Mouse (Mus musculus): ENCODE data around the gene Dpysl5. TPM values are rescaled to one million over a fixed set of nuclear protein-coding genes. Genes with fewer than 3 reads are reported as not detected.
A peak's percentile ranks its signal among the peaks of the same experiment; 100 is the strongest.

Dpysl5 gene
- total and polyA plus RNA-seq, 2 experiments from 2014 or later: 232 to 334 TPM

DNA sequence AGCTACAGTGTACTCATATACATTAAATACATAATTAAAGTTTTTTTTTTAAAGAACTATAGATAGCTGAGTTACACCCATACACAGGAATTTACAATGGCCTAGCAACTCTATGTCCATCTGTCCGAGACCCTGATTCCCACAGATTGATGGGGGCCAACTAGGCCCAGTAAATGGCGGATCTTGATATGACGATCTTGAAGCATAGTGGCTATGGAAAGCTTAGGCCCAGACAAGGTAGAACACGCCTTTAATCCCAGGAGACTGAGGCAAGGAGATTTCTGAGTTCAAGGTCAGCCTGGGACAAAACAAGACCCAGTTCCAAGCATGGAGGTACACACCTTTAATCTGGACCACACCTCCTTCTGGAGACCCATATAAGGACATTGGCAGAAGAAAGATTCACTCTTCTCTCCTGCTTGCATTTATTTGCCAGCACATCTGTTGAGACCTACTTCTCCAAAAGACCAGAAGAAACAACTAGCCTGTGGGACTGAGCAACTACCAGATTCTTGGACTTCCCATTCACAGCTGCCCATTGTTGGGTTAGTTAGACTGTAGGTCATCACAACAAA lies 32.6 kb upstream of the Dpysl5 start:
- H3K4me2 ChIP-seq (ENCODE audit: low read depth, low read length, poor library complexity, severe bottlenecking): no peak overlapping the region
- H3K4me1 ChIP-seq (ENCODE audit: insufficient read depth, low read length): no peaks in the 10 kb centered on the region
- no peaks in the 10 kb centered on the region for H3K36me3 ChIP-seq (ENCODE audit: insufficient read depth, low read length)
- DNase-seq (ENCODE audit: low spot score): no peak
- H3K9me3 ChIP-seq (ENCODE audit: low read length): no peaks in the 10 kb centered on the region
- 97% methylated on average over 4 of the region's 4 CpGs for WGBS
- no peak overlapping the region for H3K27ac ChIP-seq (ENCODE audit: low read depth, low read length)
- no peak overlapping the region for H3K4me3 ChIP-seq (ENCODE audit: low read depth, low read length)
- TF ChIP-seq CTCF (IDR thresholded peaks at IDR 0.05): no peak
- no peaks in the 10 kb centered on the region for H3K27me3 ChIP-seq (ENCODE audit: insufficient read depth, low read length)
- no peak for ATAC-seq (ENCODE audit: low FRiP score)
- no peak overlapping the region for H3K9ac ChIP-seq (replicated peaks; ENCODE audit: low read length, poor library complexity, severe bottlenecking)

DNA sequence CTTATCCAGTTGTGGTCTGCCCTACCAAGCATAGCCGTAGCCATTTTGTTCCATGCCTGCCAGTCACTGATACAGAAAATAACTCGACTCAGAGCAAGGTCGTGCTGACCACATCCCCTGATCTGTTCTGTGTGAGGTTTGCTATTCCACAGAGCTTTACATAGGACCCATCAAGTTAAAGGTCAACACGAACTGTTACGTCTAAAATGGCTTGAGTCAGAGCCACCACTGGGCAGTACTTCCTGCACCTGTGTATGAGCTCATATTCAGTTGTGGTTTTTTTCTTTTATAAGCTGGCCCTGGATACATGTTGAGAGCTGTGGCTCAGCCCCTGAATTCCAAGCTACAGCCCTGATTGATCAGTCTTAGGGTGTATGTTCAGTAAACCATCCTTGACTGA lies 31.8 kb upstream of the Dpysl5 start:
- H3K36me3 ChIP-seq (ENCODE audit: insufficient read depth, low read length): no peaks in the 10 kb centered on the region
- no peak overlapping the region for H3K4me2 ChIP-seq (ENCODE audit: low read depth, low read length, poor library complexity, severe bottlenecking)
- TF ChIP-seq CTCF (IDR thresholded peaks at IDR 0.05): no peak
- H3K27ac ChIP-seq (ENCODE audit: low read depth, low read length): no peak overlapping the region
- DNase-seq (ENCODE audit: low spot score) (no peak), ATAC-seq (ENCODE audit: low FRiP score) (no peak)
- H3K9me3 ChIP-seq (ENCODE audit: low read length): no peaks in the 10 kb centered on the region
- H3K4me1 ChIP-seq (ENCODE audit: insufficient read depth, low read length): no peaks in the 10 kb centered on the region
- 84% methylated on average over 5 of the region's 5 CpGs for WGBS
- H3K9ac ChIP-seq (replicated peaks; ENCODE audit: low read length, poor library complexity, severe bottlenecking): no peak overlapping the region
- no peaks in the 10 kb centered on the region for H3K27me3 ChIP-seq (ENCODE audit: insufficient read depth, low read length)
- H3K4me3 ChIP-seq (ENCODE audit: low read depth, low read length): no peak overlapping the region

DNA sequence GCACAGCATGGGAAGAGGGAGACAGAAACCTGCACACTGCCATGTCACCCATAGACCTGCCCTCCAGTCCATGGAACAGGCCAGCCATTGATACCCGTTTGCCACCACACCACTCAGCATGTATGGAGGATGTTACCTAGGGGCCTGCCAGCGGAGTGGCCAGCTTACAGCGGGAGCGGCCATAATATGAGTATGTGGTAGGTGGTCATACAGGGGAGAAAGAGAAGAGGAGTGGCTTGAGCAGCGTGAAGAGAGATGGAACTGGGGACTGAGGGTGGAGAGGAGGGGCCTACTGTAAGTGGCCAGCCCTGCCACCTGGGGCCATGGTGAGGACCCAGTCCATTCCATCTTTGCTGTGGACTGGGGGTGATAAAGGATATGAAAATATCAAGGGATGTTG lies 29.4 kb upstream of the Dpysl5 start:
- H3K9me3 ChIP-seq (ENCODE audit: low read length): no peaks in the 10 kb centered on the region
- WGBS: 92% methylated on average over 5 of the region's 5 CpGs
- no peak overlapping the region for H3K4me3 ChIP-seq (ENCODE audit: low read depth, low read length)
- no peak for ATAC-seq (ENCODE audit: low FRiP score)
- H3K4me2 ChIP-seq (ENCODE audit: low read depth, low read length, poor library complexity, severe bottlenecking): no peak overlapping the region
- H3K27me3 ChIP-seq (ENCODE audit: insufficient read depth, low read length): no peaks in the 10 kb centered on the region
- no peak overlapping the region for H3K27ac ChIP-seq (ENCODE audit: low read depth, low read length)
- H3K36me3 ChIP-seq (ENCODE audit: insufficient read depth, low read length): no peaks in the 10 kb centered on the region
- no peaks in the 10 kb centered on the region for H3K4me1 ChIP-seq (ENCODE audit: insufficient read depth, low read length)
- no peak for DNase-seq (ENCODE audit: low spot score)
- TF ChIP-seq CTCF (IDR thresholded peaks at IDR 0.05): no peak
- H3K9ac ChIP-seq (replicated peaks; ENCODE audit: low read length, poor library complexity, severe bottlenecking): no peak overlapping the region

DNA sequence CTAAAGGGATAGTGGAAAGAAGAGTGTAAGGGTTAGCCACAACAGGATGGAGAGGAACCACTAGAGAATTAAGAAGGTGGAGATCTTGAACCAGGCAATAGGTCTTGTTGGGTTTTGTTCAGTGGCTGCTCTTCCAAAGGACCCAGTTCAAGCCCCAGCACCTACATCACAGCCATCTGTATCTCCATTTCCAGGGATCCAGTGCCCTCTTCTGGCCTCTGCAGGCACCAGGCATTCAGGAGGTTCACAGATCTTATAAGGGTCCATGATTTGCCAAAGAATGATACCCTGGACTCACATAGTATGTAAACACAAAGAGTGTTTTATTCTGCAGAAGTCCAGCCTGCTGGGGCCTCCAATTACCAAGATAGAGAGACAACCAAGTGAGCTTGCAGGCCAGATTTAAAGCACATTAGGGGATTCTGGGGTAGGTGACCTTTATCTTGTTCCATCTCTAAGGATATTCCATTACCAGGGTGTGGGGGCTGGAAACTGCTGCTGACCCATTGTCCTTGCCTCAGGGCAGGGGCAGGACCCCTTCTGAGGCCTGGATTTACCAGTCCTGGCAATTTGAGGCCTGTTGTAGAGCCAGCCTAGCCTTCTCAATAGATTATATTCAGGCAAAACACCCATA lies 28.3 kb upstream of the Dpysl5 start:
- Histone ChIP-seq H3K4me1 (ENCODE audit: insufficient read depth, low read length) (no peaks in the 10 kb centered on the region), H3K4me3 (ENCODE audit: low read depth, low read length) (no peak overlapping the region), H3K9me3 (ENCODE audit: low read length) (no peaks in the 10 kb centered on the region), H3K27ac (ENCODE audit: low read depth, low read length) (no peak overlapping the region), H3K27me3 (ENCODE audit: insufficient read depth, low read length) (no peaks in the 10 kb centered on the region), H3K9ac (replicated peaks; ENCODE audit: low read length, poor library complexity, severe bottlenecking) (no peak overlapping the region), H3K4me2 (ENCODE audit: low read depth, low read length, poor library complexity, severe bottlenecking) (no peak overlapping the region), H3K36me3 (ENCODE audit: insufficient read depth, low read length) (no peaks in the 10 kb centered on the region)
- ATAC-seq (ENCODE audit: low FRiP score) (no peak), DNase-seq (ENCODE audit: low spot score) (no peak)
- no peak for TF ChIP-seq CTCF (IDR thresholded peaks at IDR 0.05)

DNA sequence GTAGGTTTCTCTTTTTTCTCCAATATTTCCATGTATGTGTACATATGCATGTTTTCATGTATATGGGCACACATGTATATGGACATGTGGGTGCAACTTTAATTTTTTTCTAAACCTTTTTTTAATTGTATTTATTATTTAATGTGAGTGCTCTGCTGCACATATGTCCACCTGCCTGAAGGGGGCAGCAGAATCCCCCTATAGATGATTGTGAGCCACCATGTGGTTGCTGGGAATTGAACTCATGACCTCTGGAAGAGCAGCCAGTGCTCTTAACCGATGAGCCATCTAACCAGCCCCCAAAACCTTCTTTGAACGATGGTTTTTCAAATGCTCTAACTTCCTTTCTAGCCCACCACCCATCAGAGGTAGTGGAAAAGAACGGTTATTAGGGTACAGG lies 27.4 kb upstream of the Dpysl5 start:
- Histone ChIP-seq H3K9me3 (ENCODE audit: low read length) (no peaks in the 10 kb centered on the region), H3K9ac (replicated peaks; ENCODE audit: low read length, poor library complexity, severe bottlenecking) (no peak overlapping the region), H3K27me3 (ENCODE audit: insufficient read depth, low read length) (no peaks in the 10 kb centered on the region), H3K4me3 (ENCODE audit: low read depth, low read length) (no peak overlapping the region), H3K4me1 (ENCODE audit: insufficient read depth, low read length) (no peaks in the 10 kb centered on the region), H3K4me2 (ENCODE audit: low read depth, low read length, poor library complexity, severe bottlenecking) (no peak overlapping the region), H3K27ac (ENCODE audit: low read depth, low read length) (no peak overlapping the region), H3K36me3 (ENCODE audit: insufficient read depth, low read length) (no peaks in the 10 kb centered on the region)
- WGBS: 81% methylated on average over 3 of the region's 3 CpGs
- no peak for DNase-seq (ENCODE audit: low spot score)
- ATAC-seq (ENCODE audit: low FRiP score): no peak
- TF ChIP-seq CTCF (IDR thresholded peaks at IDR 0.05): peak; percentile 16; the same call in 1 of the 2 replicates

DNA sequence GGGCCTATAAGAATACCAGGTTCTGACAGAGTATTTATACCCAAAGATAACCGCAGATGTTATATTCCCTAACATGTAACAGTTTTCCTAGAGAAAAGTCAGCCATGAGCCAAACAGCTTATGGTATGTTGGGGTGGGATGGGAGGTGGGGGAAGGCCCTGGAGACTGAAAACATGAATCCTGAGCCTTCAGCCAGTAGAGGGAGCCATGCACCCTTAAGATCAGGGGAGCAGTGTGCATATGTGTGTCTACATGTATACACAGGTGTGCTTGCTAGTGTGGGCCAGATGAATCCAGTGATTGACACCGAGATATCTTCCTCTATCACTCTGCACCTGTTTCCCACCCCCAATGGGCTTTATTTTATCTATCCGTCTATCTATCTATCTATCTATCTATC lies 24.6 kb upstream of the Dpysl5 start:
- H3K9me3 ChIP-seq (ENCODE audit: low read length): no peaks in the 10 kb centered on the region
- no peaks in the 10 kb centered on the region for H3K4me1 ChIP-seq (ENCODE audit: insufficient read depth, low read length)
- H3K4me3 ChIP-seq (ENCODE audit: low read depth, low read length): no peak overlapping the region
- no peak overlapping the region for H3K9ac ChIP-seq (replicated peaks; ENCODE audit: low read length, poor library complexity, severe bottlenecking)
- no peak overlapping the region for H3K4me2 ChIP-seq (ENCODE audit: low read depth, low read length, poor library complexity, severe bottlenecking)
- 70% methylated on average over 3 of the region's 3 CpGs for WGBS
- peak; percentile 75 for TF ChIP-seq CTCF (IDR thresholded peaks at IDR 0.05)
- no peaks in the 10 kb centered on the region for H3K27me3 ChIP-seq (ENCODE audit: insufficient read depth, low read length)
- H3K36me3 ChIP-seq (ENCODE audit: insufficient read depth, low read length): no peaks in the 10 kb centered on the region
- no peak overlapping the region for H3K27ac ChIP-seq (ENCODE audit: low read depth, low read length)
- DNase-seq (ENCODE audit: low spot score) (no peak), ATAC-seq (ENCODE audit: low FRiP score) (no peak)

Data from midbrain, postnatal 0 days (tissue).